Mouse (Mus musculus): ENCODE data around the gene Pcnx2. TPM values are rescaled to one million over a fixed set of nuclear protein-coding genes. Genes with fewer than 3 reads are reported as not detected.

The Pcnx2 gene
- total RNA-seq, 2 experiments from 2014 or later, result 0.90 to 1.1 TPM

DNA sequence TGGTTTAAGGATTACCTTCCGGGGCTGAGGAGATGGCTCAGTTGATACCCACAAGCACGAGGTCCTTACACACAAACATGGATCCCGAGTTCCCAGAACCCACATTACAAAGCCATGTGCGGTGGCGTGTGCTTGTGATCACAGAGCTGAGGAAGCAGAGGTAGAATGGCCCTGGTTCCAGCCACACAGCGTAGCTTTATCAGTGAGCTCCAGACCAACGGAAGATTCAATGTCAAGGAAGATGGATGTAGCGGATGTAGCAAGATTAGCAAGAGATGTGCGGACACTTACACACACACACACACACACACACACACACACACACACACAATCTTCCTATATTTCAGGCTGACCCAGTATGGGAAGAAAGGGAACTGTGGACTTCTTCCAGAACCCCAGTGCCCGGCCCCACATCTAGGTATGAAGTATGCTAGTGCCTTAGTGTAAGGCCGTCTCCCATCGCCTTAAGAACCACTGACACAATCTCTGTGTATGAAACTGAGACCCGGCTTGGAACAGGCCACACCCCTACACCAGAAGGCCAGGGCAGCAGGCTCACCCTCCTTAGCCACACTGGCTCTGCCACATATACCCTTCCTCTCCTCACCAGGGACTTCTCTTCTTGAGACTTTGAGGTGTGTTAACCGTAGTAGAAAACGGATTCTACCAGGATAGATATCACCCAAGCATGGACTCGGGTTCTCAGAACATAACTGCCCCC lies 134.9 kb downstream of the Pcnx2 start:
- no peak for DNase-seq (ENCODE audit: low spot score in 2 of 2)

DNA sequence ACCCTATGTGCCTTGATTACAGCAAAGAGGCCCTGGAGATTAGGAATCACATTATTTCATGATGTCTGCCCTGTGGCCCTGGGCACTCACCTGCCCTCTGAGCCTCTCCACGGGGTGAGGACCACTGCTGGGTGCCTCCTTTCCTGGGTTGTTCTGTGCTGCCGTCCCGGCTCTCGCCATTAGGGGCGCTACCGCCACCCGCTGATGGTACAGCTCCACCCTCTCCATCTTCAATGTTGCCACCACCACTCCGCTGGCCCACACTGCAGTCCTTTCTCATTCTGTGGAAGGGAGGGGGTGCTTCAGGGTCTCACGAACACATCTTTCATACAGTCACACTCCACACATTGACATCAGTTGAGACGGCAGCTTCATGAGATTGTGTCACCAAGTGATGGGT lies 139.1 kb downstream of the Pcnx2 start:
- no peak for DNase-seq (ENCODE audit: low spot score in 2 of 2)

DNA sequence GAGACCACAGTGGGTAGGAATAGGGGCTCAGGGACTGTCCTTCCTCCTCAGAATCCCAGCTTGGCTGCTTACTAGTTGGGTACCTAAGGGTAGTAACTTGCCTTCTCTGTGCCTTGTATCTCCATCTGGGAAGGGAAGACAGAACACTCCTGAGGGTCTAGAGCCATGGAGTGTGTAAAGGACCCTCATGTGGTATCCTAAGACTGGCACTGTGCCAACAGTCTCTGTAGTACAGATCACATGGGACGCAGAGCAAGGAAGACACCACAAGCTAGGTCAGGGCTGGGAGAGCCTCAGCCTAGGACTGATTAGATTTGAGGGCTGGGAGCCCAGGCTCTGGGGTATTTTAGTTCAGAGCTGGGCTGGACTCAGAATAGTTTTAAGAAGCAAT lies 141.0 kb downstream of the Pcnx2 start:
- DNase-seq (ENCODE audit: low spot score in 2 of 2), result no peak

DNA sequence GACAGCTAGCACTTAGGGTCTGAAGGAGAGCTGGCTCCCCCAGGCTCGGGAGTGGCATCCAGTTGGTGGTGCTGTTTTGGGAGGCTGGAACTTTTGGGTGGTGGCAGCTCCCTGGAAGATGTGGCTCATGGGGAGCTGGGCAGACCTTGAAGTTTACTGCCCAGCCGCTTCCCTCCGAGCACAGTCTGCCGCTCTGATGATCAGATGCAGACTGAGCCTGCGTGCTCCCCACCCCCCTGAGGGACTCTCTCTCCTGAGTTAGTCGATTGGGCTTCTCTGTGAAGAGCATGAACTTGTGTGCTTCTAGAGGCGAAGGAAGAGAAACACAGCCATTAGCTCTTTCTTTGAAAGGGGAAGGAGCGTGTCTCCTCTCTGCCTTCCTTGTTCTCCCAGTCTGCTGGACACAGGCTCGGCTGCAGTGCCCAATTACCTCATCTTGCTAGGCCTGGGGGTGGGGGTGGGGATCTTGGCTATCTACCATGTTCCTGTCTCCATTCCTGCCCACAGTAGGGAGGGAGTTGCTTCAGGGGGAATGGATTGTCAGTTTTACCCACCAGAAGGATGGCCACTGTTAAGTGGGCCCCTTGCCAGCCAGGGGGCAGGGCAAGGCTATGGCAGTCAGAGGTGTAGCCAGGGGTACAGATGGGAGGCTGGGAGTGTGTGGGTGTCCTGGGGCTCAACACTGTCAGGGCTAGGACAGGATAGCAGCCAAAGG lies 141.6 kb downstream of the Pcnx2 start:
- DNase-seq (ENCODE audit: low spot score in 2 of 2), result no peak

DNA sequence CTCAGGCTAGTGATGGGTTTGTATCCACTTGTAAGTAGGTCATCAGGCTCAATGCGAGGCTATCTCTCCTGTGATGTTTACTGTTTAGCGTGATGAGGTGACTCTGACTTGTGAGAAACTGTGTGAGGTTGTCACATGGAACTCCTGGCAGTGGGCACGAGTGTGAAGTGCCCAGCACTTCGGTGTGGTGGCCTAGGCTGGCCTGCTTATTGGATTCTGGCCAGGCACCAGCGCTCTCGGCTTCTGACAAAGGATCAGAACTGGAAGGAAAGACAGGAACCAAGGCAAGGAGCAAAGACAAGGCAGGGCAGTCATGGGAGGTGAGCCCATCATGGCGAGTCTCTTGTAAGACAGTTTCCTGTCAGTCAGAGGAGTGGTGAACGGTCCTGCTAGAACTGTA lies 142.2 kb downstream of the Pcnx2 start:
- DNase-seq (ENCODE audit: low spot score in 2 of 2), result no peak

DNA sequence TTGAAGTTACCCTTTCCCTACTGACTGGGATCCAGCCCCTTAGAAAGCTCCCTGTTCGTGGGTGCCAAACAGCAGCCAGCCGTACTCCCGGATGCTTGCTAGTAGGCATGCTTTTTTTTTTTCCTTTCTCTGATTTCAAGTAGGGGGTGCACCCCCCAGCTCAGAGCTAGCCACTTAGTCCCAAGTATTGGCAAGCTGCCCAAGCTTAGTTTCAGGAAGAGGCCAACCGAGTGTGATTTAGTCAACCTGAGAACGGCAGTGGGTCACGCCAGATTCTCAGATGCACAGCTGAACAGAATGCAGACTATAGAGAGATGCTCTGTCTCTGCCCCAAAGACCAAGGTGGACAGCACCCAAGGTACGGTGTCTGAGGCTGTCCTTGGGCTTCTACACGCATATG lies 147.3 kb downstream of the Pcnx2 start:
- no peak for DNase-seq (ENCODE audit: low spot score in 2 of 2)

DNA sequence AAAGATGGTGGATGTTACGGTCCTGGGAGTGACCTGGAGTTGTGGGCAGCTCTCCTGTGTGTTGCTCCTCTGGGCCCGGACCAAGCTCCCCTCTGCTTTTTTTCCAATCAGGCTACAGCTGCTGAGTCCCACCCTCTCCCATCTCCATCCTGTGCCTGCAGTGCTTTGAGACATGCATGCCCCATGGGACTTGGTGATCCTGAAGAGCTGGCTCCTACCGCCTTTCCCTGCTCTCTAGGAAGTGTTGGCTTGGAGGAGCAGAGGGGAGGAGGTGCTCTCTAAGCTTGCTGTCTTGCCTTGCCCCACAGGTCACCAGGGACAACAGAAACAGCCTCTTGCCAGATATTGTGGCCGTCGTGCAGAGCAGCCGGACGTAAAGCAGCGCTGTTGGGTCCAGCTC lies 150.7 kb downstream of the Pcnx2 start:
- no peak for DNase-seq (ENCODE audit: low spot score in 2 of 2)

DNA sequence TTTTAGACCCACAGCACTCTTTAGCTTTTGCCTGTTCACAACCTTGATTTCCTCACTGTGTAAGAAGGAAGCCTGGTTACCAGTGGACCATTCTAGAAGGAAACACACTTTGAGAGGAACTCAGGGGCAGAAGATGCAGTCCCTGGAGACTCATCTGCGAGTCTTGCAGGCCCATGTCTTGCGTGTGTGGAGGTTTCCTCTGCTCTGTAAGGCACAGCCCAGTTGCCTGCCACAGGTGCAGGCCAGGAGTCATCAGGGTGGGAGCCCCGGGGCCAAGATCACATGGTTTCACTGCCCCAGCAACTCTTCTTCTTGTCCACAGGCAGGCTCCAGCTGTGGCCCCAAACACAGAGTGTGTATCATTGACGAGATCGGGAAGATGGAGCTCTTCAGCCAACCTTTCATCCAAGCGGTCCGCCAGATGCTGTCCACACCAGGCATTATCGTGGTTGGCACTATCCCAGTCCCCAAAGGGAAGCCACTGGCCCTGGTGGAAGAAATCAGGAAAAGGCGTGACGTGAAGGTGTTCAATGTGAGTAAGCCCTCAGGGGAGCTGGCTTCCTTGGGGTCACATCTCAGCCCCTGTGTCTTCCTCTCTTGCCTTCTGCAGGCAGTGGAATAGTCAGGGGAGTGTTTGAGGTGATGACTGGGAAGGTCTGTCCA lies 153.1 kb downstream of the Pcnx2 start:
- no peak for DNase-seq (ENCODE audit: low spot score in 2 of 2)

DNA sequence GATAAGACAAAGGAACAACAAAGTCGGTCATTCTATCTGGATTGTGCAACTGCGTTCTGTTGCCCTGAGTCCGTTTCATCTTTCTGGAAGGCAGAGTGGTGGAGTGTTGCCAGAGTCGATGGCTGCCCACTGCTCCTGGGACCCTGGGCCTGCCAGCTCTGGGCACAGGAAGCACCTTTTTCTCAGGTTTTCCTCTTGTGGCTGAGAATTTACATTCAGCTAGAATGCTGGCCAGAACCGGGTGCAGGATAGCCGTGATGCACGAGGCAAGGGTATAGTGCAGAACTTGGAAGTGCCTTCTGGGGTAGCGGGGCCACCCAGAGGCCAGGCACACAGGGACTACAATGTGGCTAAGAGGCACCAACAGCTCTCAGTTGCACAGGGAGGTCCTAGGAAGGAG lies 155.7 kb downstream of the Pcnx2 start:
- no peak for DNase-seq (ENCODE audit: low spot score in 2 of 2)

DNA sequence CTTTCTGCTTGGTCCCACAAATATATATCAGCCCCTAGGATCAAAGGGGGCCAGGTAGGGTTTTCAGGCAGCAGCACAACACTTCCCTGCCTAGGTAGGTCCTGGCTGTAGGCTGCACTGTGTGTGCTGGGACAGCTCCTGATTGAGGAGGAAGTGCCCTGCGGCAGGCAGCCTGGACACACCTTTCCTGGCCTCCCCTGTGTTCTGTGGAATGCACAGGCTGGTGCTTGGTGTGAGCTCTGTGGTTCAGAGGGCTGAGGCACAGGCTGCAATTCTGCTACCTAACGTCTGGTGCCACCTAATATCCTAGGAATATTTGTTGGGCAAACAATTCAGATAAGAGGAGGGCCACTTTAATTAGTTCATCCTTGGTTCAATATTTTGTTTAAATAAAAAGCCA lies 156.3 kb downstream of the Pcnx2 start:
- no peak for DNase-seq (ENCODE audit: low spot score in 2 of 2)

DNA sequence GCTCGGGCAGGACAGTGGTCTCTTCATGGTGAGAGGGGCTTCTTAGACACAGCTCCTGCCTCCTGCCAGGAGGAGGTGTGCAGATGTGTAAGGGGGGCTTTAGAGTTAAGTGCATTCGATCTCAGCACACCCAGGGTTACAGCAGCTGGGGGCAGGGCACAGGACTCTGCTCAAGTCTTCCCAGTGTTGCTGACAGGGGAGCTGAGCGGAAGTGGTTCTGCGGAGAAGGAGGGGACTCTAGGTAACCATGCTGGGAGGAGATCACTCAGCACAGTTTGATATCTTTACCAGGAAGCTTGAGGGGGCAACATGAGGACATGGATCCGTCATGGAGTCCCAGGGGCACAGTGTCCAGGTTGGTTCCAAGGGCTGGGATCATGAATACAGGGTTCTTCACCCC lies 156.7 kb downstream of the Pcnx2 start:
- no peak for DNase-seq (ENCODE audit: low spot score in 2 of 2)

DNA sequence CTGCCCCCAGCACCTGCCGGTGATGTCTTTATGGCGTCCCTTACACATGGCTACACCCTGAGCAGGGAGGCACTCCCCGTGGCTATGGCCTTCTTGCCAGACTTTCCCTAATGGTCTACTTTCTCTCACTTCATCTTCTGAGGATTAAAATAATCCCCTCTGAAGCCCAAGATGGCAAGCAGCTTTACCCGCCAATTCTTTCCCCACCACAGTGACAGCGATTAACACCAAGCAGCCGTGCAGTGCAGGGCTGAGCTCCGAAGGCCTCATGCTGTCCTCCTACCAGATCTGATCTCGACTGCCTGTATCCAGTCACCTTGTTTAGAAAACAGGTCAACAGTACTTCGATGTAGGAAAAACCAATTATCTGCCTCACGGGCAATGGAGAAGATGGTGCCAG lies 157.5 kb downstream of the Pcnx2 start:
- no peak for DNase-seq (ENCODE audit: low spot score in 2 of 2)

DNA sequence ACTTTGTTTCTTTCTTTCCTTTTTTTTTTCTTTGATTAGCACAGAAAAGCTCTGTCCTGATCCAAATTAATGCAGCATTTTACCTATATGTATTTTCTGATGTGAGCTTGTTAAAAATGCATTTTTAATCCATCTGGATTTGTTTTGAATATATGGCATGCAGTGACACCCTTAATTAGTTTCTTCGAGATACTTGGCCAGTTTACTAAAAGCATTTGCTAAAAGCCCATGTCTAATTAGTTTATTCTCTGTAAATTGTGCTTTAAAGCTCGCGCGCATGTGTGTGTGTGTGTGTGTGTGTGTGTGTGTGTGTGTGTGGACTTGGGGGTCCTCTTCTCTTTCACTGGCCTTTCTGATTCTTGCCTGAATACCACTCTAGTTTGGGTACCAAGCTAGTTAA lies 159.2 kb downstream of the Pcnx2 start:
- DNase-seq (ENCODE audit: low spot score in 2 of 2), result no peak

DNA sequence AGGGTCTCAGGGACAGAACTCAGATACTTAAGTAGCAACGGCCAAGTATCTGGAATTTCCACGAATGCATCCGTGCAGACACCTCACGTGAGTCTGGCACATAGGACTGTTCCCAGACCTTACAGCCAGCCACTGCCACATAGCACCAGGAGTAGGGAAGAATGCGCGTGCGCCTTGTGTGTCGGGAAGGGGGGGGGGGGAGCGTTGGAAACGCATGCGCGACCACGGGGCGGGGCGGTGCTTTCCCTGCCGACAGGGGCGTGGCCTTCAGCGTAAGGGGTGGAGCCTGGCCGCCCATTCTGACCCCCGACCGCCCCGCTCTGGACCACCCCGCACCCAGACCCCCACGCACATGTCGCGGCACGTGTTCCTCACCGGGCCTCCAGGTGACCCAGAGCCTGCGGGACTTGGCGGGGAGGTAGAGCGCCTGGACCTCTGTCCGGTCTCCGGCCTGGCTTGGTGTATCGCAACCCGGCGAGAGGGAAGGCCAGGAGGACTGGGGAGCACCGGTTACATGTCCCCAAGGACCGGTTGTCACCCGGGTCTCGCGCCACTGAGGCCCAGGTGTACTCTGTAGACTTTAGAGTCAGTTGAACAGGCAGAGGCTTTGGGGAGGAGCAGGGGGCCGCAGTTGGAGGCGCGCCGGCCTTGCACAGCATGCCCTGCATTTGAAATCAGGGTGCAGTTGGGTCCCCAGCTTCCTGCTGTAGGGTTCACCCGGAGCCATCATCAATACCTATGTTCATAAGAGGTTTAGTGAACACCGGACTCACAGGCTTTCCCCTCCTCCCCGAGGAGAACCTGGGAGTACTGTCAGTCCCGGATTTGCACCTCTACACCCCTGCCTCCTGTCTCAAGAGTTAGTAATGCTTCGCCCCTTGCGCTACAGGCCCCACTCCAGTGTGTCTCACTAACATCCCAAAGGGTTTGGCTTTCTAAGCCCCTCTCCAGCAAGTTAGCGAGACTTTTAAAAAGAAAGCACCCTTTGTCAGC lies 163.9 kb downstream of the Pcnx2 start:
- DNase-seq (ENCODE audit: low spot score in 2 of 2), result peak; percentile 79 to 81

DNA sequence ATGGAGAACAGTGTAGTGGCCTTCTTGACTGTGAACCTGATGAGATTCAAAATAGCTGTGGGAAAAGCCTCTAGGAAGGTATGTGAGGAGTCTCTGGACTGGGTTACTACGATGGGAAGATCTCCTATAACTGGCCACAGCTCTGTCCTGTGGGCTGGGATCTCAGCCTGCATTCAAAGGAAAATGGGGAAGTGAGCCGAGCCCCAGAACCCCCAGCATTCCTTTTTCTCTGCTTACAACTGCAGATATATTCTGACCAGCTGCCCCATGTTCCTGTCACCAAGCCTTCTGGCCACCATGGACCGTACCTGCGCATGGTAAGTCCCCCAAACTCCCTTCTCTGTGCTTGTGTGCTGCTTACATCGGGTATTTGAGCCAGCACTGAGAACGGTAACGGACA lies 168.4 kb downstream of the Pcnx2 start, which contains the start of gene Ntpcr:
Ntpcr (plus strand) TSS at position 218 of the 400 bp plus-strand sequence.
- no peak for DNase-seq (ENCODE audit: low spot score in 2 of 2)

DNA sequence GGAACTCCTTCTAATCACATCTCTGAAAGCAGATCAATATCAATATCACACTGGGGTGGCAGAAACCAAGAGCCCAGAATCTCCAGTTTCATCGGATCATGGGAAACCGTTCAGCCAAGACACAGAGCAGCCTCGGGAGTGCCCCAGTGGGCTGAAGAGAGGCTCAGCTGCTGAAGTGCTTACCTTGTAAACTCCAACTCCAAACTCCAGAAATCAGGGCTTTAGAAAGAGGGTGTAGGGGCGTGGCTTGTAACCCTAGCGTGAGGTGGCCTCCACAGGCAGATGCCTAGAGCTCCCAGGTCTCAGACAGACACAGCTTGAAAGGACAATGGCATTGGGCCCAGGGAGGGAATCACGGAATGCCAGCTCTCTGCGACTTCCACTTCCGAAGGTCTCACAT lies 170.3 kb downstream of the Pcnx2 start:
- DNase-seq (ENCODE audit: low spot score in 2 of 2), result no peak

DNA sequence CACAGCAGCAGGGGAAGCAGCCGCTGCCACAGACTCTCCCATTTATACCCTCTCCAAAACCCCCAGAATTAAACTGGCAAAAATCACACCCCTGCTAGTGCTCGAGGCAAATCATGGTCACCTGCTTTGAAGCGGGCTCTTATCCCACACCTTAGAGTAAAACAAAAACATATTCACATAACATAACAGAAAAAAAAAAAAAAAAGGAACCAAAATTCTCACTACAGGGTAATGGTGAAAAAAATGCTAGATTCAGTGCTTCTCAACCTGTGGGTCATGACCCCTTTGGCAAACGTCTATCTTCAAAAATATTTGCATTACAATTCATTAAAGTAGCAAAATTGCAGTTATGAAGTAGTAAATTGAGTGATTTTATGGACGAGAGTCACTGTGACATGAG lies 171.1 kb downstream of the Pcnx2 start:
- DNase-seq (ENCODE audit: low spot score in 2 of 2), result no peak

DNA sequence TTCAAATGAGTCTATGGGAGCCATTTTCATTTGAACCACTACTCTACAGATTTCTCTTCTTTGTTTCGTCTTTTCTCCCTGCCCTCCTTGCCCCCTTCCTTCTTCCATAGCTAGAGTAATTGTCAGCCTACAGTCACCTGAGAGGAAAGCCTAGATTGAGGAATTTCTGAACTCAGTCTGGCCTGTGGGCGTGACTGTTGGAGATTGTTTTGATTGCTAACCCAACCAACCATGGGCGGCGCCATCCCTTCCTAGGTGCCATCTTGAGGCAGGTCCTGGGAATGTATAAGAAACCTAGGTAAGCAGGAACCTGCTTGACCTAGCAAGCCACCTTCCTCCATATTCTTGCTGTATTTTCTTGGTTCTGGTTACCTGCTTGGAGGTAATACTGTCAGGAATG lies 172.0 kb downstream of the Pcnx2 start:
- DNase-seq (ENCODE audit: low spot score in 2 of 2), result no peak

DNA sequence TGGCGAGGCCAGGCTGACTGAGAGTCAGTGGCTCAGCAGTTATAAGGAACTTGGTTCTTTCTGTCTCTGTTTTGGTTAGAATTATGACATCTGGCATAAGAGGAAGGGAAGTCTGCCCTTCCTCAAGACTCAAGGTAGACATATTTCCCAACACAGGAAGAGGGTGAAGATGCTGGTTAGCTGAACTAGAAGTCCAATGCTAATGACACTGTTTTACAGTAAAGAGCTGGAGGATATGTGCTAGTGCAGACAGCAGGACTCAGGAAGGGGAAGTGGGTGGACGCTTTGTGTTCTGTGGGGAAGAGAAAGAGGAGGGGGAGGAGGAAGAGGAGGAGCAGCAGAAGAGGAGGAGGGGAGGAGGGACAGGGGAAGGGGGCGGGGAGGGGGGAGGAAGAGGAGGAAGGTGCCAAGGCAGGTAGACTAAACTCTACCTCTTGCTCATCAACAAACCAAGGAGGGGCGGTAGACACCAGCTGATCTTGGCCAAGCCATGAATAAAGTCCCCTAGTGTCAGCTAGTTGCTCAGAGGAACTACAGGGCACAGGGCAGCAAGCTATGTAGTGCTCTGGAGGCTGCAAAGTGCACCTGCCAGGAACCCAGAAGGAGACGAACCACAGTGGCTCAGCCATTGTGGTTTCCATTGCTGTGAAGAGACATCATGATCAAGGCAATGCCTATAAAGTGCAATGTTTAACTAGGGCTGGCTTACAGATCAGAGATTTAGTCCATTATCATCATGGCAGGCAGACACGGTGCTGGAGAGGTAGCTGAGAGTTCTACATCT lies 172.9 kb downstream of the Pcnx2 start:
- no peak for DNase-seq (ENCODE audit: low spot score in 2 of 2)

DNA sequence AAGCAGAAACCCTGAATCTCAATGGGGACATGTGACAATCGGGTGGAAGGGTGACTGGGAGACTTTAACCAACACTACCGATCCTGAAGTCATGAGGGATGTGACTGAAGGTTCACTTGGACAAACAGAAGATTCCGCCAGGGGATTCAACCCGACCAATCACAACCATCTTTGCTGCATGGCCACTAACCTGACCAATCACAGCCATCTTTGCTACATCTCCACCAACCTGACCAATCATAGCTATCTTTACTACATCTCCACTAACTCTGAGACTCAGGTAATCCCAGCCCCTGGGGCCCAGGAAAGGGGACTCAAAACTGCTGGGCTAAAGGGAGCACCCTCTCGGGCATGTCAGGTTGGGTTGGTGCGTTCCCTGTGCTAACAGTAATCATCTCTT lies 174.7 kb downstream of the Pcnx2 start:
- no peak for DNase-seq (ENCODE audit: low spot score in 2 of 2)

Data from adrenal gland, postnatal 4 days (tissue).